Mouse (Mus musculus) A20 (cell line): ENCODE data around the gene Grik3.

Experiments used
- DNase-seq: peaks from one replicate; pipeline ENCODE4 v3.0.0-alpha.2; 2011; ENCODE audit warnings: low read depth, low spot score

Gene Grik3

GRCm38 (mm10) chr4:125545768-125546220, 55.3 kb downstream of the Grik3 start:
- no peak for DNase-seq

- DNase-seq = no peak
These were observed 57.7 kb downstream of the Grik3 start for GRCm38 (mm10) chr4:125548190-125548589.

- DNase-seq = no peak
These were observed 63.3 kb downstream of the Grik3 start for GRCm38 (mm10) chr4:125553754-125554153.

- no peak for DNase-seq
These were observed 66.2 kb downstream of the Grik3 start for GRCm38 (mm10) chr4:125556405-125557308.

- no peak for DNase-seq
These were observed 69.1 kb downstream of the Grik3 start for GRCm38 (mm10) chr4:125559564-125559963.

GRCm38 (mm10) chr4:125560806-125561205, 70.3 kb downstream of the Grik3 start:
- no peak for DNase-seq

- DNase-seq = no peak
These were observed 73.1 kb downstream of the Grik3 start for GRCm38 (mm10) chr4:125563579-125563978.

- DNase-seq = peak; percentile 5
These were observed 73.7 kb downstream of the Grik3 start for GRCm38 (mm10) chr4:125564008-125564710.

- no peak for DNase-seq
These were observed 75.4 kb downstream of the Grik3 start for GRCm38 (mm10) chr4:125565711-125566439.

GRCm38 (mm10) chr4:125568210-125568609, 77.7 kb downstream of the Grik3 start:
- no peak for DNase-seq

- DNase-seq = no peak
These were observed 81.3 kb downstream of the Grik3 start for GRCm38 (mm10) chr4:125571651-125572311.

- DNase-seq = no peak
These were observed 81.8 kb downstream of the Grik3 start for GRCm38 (mm10) chr4:125572312-125572663.

- no peak for DNase-seq
These were observed 82.5 kb downstream of the Grik3 start for GRCm38 (mm10) chr4:125573000-125573399.

GRCm38 (mm10) chr4:125573951-125574675, 83.6 kb downstream of the Grik3 start:
- no peak for DNase-seq

GRCm38 (mm10) chr4:125580336-125580735, 89.8 kb downstream of the Grik3 start:
- DNase-seq = no peak

GRCm38 (mm10) chr4:125583272-125583671, 92.8 kb downstream of the Grik3 start:
- DNase-seq = no peak

GRCm38 (mm10) chr4:125583935-125584334, 93.4 kb downstream of the Grik3 start:
- no peak for DNase-seq

GRCm38 (mm10) chr4:125584676-125585075, 94.2 kb downstream of the Grik3 start:
- DNase-seq = no peak

GRCm38 (mm10) chr4:125587577-125587976, 97.1 kb downstream of the Grik3 start:
- DNase-seq = no peak

GRCm38 (mm10) chr4:125590241-125590919, 99.9 kb downstream of the Grik3 start:
- DNase-seq = peak; percentile 22
